Mouse (Mus musculus): ENCODE data around the gene Stab1. TPM values are rescaled to one million over a fixed set of nuclear protein-coding genes. Genes with fewer than 3 reads are reported as not detected.

Stab1 gene
- 18.0 and 23.7 TPM in 2 replicates for polyA plus RNA-seq (2016; fragmentation: Nextera tagmentation; extraction: Ambion mirVana)

DNA sequence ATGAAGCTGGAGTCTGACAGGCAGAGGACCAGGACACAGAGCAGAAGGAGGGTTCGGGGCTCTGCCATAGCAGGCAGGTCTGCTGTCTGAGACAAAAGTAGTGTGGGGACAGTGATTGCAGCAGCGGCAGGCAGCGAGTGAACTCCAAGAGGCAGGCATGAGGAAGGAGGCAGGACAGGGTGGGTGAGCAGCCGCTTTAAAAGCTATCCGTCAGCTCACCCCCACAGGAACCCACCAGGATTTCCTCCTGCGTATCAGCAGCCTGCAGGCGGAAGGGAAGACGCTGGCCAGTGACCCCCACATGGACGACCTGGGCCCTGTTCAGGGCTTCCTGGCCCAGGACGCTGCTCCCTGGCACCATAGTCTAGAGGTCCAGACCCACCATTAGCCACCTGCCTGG, at the start of gene Stab1:
Gene Stab1, minus strand, starts transcription at position 217 of the 400 bp plus-strand sequence.
- WGBS = 68% methylated on average over 10 of the region's 10 CpGs
- DNase-seq (ENCODE audit: low spot score) = no peak
- no peaks in the 10 kb centered on the region for H3K9me3 ChIP-seq (replicated peaks)
- no peaks in the 10 kb centered on the region for H3K27me3 ChIP-seq (ENCODE audit: low read depth, poor library complexity, severe bottlenecking)
- peaks cover 40% of the 10 kb centered on the region for H3K36me3 ChIP-seq
- H3K27ac ChIP-seq (replicated peaks) = peak within 1 kb of the TSS; percentile 1; the same call in 1 of the 2 replicates
- H3K4me1 ChIP-seq = peaks cover 24% of the 10 kb centered on the region
- peak within 1 kb of the TSS; percentile 20 for H3K4me3 ChIP-seq

DNA sequence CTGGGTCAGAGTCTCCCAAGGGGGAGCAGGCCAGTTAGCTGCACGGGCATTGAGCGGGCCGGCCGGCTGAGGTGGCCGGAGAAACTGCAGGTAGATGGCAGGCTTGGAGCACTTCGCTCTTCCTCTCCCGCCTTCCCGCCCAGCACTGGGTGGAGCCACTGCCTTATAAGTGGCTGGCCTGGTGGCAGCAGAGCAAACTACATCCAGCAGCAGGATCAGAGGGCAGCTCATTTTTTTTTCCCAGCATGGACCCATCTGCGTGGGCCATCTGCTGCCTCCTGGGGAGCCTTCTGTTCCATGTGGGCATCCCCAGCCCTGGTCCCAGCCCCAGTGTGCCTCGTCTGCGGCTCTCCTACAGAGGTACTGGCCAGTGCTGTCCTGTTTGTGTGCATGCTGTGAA, 49.2 kb upstream of the Stab1 start, which contains the start of gene Sema3g:
Gene Sema3g, plus strand, starts transcription at position 195 of the 400 bp plus-strand sequence.
- WGBS = 13% methylated on average over 11 of the region's 11 CpGs
- H3K36me3 ChIP-seq = no peaks in the 10 kb centered on the region
- H3K4me1 ChIP-seq = peaks cover 39% of the 10 kb centered on the region
- peak within 1 kb of the TSS; percentile 58 for H3K27ac ChIP-seq (replicated peaks)
- H3K9me3 ChIP-seq (replicated peaks) = no peaks in the 10 kb centered on the region
- no peak within 1 kb of the TSS for H3K4me3 ChIP-seq
- H3K27me3 ChIP-seq (ENCODE audit: low read depth, poor library complexity, severe bottlenecking) = peaks cover 10% of the 10 kb centered on the region; the same call in 1 of the 2 replicates
- peak; percentile 58 for DNase-seq (ENCODE audit: low spot score)

DNA sequence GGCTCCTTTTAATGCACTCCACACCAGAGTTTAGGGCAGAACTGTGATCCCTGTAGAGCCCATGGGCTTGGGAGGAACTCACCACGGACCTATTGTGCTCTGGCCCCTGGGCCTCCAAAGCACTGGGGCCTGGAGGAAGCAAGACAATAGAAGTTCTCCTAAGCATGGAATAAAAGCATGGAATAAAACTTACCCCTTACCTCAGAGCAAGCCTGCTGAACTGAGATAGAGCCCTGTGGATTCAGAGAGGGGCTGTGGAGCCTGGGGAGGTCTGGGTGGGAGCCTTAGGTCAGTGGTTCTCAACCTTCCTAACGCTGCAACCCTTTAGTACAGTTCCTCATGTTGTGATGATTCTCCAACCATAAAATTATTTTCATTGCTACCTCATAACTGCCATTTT, 48.4 kb upstream of the Stab1 start, which contains the start of gene Nisch:
Gene Nisch, minus strand, starts transcription at position 101 of the 400 bp plus-strand sequence.
- peak within 1 kb of the TSS; percentile 58 for H3K27ac ChIP-seq (replicated peaks)
- H3K27me3 ChIP-seq (ENCODE audit: low read depth, poor library complexity, severe bottlenecking) = peaks cover 10% of the 10 kb centered on the region; the same call in 1 of the 2 replicates
- WGBS = 69% methylated on average over 2 of the region's 2 CpGs
- peaks cover 41% of the 10 kb centered on the region for H3K4me1 ChIP-seq
- no peak within 1 kb of the TSS for H3K4me3 ChIP-seq
- no peaks in the 10 kb centered on the region for H3K9me3 ChIP-seq (replicated peaks)
- DNase-seq (ENCODE audit: low spot score) = no peak
- no peaks in the 10 kb centered on the region for H3K36me3 ChIP-seq

DNA sequence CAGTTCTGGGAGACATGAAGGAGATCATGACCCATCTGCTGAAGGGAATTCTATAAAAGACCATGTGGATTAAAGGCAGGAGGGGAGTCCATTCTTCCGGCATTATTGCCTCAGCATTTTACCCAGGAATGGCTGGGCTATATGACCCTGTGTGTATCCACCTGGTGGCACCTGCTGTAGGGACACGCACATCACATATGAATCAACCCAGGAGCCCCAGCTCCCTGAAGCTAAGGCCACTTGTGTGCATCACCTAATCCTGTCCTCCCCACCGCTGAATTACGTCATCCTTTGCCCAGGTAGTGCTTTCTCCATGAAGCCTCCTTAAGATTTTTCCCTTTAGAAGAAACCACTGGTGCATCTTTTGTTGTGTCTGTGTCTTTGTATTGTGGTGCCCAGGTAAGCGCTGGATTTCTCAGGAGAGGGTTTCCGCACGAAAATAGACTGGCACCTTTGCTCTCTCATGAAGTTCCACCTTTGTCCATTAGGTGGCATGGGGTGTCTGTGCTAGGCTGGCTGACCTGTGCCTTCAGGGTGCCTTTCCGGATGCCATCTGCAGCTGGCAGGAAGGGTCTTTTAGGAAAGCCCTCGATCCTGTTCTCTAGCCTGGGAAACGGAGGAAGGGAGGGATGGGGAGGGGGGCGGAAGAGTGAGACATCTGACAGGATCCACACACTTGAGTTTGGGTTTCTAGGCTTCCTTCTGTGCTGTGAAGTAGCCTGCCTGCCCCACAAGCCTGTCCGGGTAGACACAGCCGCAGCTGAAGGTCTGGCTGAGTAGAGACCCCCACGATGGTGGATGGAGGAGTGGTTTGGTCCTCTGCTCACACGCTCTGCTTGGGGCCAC, 46.9 kb upstream of the Stab1 start:
- no peak overlapping the region for H3K4me3 ChIP-seq
- peaks cover 32% of the 10 kb centered on the region for H3K4me1 ChIP-seq
- DNase-seq (ENCODE audit: low spot score) = peak; percentile 59
- 36% methylated on average over 15 of the region's 15 CpGs for WGBS
- no peaks in the 10 kb centered on the region for H3K36me3 ChIP-seq
- peaks cover 10% of the 10 kb centered on the region; the same call in 1 of the 2 replicates for H3K27me3 ChIP-seq (ENCODE audit: low read depth, poor library complexity, severe bottlenecking)
- H3K27ac ChIP-seq (replicated peaks) = peak overlapping the region; percentile 52
- H3K9me3 ChIP-seq (replicated peaks) = no peaks in the 10 kb centered on the region

DNA sequence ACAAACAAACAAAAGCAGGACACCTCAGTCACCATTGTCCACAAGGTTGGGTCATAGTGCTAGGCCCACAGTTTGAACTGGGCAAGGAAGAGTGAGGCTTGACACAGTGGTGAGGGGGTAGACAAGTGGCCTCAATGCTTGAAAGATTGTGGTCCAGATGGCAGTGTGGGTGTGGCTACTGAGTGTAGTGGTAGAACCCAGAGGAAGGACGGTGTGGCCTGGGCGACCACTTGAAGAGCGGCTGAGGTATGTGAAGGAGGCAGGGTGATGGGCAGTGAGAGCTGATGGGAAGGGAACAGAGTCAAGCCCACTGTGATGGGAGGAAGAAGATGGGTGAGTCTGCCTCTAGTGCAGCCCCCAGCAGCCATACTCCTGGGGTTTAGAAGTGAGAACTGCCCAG, 46.2 kb upstream of the Stab1 start:
- H3K27me3 ChIP-seq (ENCODE audit: low read depth, poor library complexity, severe bottlenecking) = peaks cover 10% of the 10 kb centered on the region; the same call in 1 of the 2 replicates
- WGBS = 80% methylated on average over 3 of the region's 3 CpGs
- H3K9me3 ChIP-seq (replicated peaks) = no peaks in the 10 kb centered on the region
- no peak overlapping the region for H3K4me3 ChIP-seq
- no peak overlapping the region for H3K27ac ChIP-seq (replicated peaks)
- no peak for DNase-seq (ENCODE audit: low spot score)
- peaks cover 32% of the 10 kb centered on the region for H3K4me1 ChIP-seq
- no peaks in the 10 kb centered on the region for H3K36me3 ChIP-seq

DNA sequence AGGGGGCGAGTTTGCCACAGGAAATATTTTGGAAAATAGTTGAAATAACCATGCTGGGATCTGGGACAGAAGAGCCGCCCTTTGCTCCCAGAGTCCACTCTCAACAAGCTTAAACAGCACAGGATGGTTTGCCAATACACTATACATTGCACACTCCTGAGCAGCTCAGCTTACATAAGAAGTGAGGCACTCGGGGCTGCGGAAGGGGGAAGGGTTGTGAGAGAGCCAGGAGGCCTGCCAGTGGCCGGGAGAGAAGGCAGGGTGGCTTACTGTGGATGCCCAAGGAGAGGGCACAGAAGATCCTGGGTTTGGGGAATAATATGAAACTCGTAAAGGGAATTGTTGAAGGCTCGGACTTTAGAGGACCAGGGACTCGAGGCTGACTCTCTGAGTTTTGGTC, 45.4 kb upstream of the Stab1 start:
- no peak overlapping the region for H3K27ac ChIP-seq (replicated peaks)
- no peak for DNase-seq (ENCODE audit: low spot score)
- H3K36me3 ChIP-seq = no peaks in the 10 kb centered on the region
- peaks cover 29% of the 10 kb centered on the region for H3K4me1 ChIP-seq
- no peaks in the 10 kb centered on the region for H3K9me3 ChIP-seq (replicated peaks)
- 81% methylated on average over 8 of the region's 8 CpGs for WGBS
- H3K27me3 ChIP-seq (ENCODE audit: low read depth, poor library complexity, severe bottlenecking) = peaks cover 10% of the 10 kb centered on the region; the same call in 1 of the 2 replicates
- no peak overlapping the region for H3K4me3 ChIP-seq

DNA sequence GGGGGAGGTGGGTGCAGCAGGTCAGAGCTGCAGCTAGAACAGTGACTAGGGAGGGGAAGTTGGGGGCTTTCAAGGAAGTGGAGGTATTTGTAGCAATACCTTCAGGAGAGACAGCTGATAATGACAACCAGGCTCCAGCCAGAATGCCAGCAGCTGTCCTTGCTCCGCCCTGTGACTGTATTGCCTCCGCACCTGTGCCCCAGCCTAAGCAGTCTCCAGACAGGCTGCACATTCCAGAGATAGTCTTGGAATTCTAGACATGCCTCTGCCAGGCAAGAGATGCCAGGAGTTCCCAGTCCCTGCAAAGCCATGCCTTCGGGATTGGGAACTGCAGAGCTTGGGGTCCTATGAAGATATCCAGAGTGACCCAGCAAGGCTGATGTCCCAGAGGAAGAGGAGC, 44.1 kb upstream of the Stab1 start:
- peaks cover 22% of the 10 kb centered on the region for H3K4me1 ChIP-seq
- H3K27me3 ChIP-seq (ENCODE audit: low read depth, poor library complexity, severe bottlenecking) = peaks cover 10% of the 10 kb centered on the region; the same call in 1 of the 2 replicates
- H3K9me3 ChIP-seq (replicated peaks) = no peaks in the 10 kb centered on the region
- 89% methylated on average over 3 of the region's 3 CpGs for WGBS
- DNase-seq (ENCODE audit: low spot score) = no peak
- no peak overlapping the region for H3K4me3 ChIP-seq
- H3K27ac ChIP-seq (replicated peaks) = no peak overlapping the region
- no peaks in the 10 kb centered on the region for H3K36me3 ChIP-seq

DNA sequence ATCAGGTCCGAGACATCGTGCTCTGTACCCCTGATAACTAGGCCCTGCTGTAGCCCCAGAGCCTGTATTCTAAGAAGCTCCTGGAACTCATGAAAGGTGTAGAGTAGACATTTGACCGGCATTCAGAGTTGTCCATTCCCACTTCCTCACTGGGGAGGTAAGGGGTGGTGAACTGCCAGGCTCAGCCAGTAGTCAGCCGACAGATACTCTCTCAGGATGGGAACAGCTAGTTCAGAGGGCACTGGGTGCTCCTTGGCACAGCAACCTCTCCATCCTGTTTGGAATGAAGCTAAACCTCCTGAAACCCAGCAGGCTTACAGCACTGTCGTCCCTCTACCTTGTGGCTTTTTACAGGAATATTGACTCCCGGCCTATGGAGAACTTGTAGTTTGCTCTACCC, 43.4 kb upstream of the Stab1 start:
- H3K36me3 ChIP-seq = no peaks in the 10 kb centered on the region
- peaks cover 20% of the 10 kb centered on the region for H3K4me1 ChIP-seq
- peaks cover 10% of the 10 kb centered on the region; the same call in 1 of the 2 replicates for H3K27me3 ChIP-seq (ENCODE audit: low read depth, poor library complexity, severe bottlenecking)
- H3K4me3 ChIP-seq = no peak overlapping the region
- no peak overlapping the region for H3K27ac ChIP-seq (replicated peaks)
- DNase-seq (ENCODE audit: low spot score) = no peak
- 89% methylated on average over 6 of the region's 6 CpGs for WGBS
- H3K9me3 ChIP-seq (replicated peaks) = no peaks in the 10 kb centered on the region

DNA sequence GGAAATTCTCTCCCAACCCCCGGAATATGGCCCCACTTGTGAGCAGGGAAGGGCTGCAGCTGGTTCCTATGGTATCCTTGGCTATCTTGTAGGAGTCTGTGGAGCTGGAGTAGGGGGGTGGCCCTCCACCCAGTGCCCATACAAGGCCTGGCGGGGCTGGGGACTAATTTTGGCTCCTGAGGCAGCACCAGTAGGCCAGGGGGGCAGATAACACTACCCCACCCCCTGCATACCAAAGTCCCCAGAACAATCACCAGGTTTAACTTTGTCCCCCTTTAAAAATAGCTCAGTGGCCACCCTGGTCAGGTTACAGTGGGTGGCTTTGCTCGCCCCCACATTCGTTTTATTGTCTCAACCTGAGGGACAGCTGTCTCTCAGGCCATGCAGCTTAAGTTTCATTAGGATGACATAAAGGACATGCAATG, 40.7 kb upstream of the Stab1 start:
- H3K4me1 ChIP-seq = peaks cover 26% of the 10 kb centered on the region
- H3K9me3 ChIP-seq (replicated peaks) = no peaks in the 10 kb centered on the region
- H3K4me3 ChIP-seq = no peak overlapping the region
- peaks cover 7% of the 10 kb centered on the region for H3K36me3 ChIP-seq
- no peak overlapping the region for H3K27ac ChIP-seq (replicated peaks)
- WGBS = 86% methylated on average over 4 of the region's 4 CpGs
- H3K27me3 ChIP-seq (ENCODE audit: low read depth, poor library complexity, severe bottlenecking) = 0 out of 2 replicates have a peak, but pooled peaks cover 4% of the 10 kb centered on the region
- DNase-seq (ENCODE audit: low spot score) = no peak

DNA sequence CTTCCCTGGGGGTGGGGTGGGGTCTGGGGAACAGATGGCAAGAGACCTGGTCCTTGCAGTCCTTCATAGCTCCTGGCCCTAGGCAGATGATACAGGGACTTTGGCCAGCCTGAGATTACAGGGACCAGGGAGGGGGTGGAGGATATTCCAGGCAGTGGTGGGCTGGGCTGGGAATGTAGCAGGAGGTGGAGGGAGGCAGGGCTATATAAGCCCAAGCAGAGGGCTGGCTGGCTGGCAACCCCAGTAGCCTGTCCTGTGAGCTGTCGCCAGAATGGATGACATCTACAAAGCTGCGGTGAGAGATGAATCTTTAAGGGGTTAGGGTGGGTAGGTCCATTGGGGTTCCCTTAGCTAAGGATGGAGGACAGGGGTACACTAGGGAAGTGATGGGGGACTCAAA, 39.6 kb upstream of the Stab1 start, which contains the start of gene Tnnc1:
Gene Tnnc1, plus strand, starts transcription at position 229 of the 400 bp plus-strand sequence.
- Histone ChIP-seq H3K27me3 (ENCODE audit: low read depth, poor library complexity, severe bottlenecking) (no peaks in the 10 kb centered on the region), H3K4me3 (peak within 1 kb of the TSS; percentile 88), H3K9me3 (replicated peaks) (no peaks in the 10 kb centered on the region), H3K27ac (replicated peaks) (peak within 1 kb of the TSS; percentile 99), H3K4me1 (peaks cover 29% of the 10 kb centered on the region), H3K36me3 (peaks cover 18% of the 10 kb centered on the region)
- DNase-seq (ENCODE audit: low spot score) = no peak
- WGBS = 84% methylated on average over 2 of the region's 2 CpGs

DNA sequence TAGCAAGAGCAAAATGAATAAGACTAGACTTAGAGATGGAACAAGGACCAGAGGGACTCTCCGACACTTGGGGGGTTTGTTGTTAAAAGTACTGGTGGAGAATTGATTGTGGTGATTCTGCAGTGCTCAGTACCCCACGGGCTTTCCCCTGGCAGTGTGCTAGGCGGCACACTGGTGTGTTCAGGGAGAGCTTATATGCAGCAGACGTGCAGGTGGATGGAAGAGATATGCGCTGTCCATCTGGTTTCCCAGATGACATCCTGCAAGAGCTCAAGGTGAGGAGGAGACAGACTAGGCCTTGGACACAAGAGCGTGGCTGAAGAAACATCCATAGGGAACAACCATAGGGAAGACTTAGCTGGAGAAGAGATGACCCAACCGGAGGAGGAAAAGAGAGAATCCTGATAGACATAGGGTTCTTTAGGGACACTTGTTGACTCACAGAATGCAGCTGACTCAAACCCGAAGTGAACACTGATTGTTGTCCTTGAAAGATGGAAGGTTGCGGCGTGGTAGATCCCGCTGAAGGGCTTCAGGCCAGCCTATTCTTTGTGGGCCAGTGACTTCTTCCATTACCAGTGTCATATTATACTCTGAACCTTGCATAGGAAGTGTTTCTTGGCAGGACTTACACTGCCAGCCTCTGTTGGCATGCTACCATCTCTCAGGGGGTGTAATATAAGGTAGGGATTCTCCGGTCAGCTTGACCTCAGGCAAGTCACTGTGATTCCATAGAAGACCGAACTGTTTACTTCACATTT, 38.8 kb upstream of the Stab1 start:
- H3K27ac ChIP-seq (replicated peaks) = peak overlapping the region; percentile 99
- 81% methylated on average over 13 of the region's 13 CpGs for WGBS
- H3K36me3 ChIP-seq = peaks cover 26% of the 10 kb centered on the region
- no peaks in the 10 kb centered on the region for H3K9me3 ChIP-seq (replicated peaks)
- H3K4me1 ChIP-seq = peaks cover 27% of the 10 kb centered on the region
- no peak for DNase-seq (ENCODE audit: low spot score)
- peak overlapping the region; percentile 88 for H3K4me3 ChIP-seq
- no peaks in the 10 kb centered on the region for H3K27me3 ChIP-seq (ENCODE audit: low read depth, poor library complexity, severe bottlenecking)

DNA sequence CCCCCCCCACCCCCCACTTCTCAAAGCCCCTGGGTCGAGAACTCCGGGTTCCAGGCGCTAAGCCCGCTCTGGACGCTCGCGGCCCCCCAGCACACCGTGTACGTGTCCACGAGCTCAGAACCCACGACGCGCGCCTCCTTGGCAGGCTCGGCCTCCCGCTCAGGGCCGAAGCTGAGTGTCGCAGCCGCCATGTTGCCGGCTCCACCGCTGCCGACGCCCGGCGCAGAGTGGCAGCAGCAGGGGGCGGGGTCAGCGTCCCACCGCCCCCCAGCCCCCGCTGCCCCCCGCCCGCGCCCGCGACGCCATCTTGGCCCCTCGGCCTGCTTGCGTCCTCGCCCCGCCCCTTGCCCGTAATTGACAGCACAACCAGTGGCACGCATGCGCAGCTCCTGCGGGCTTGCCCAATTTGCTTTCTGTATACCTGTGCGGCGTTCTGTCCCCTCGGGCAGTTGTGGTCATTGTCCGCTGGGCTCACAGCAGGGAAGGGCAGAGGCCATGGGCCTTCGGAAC, 38.1 kb upstream of the Stab1 start:
- under 1% methylated on average over 48 of the region's 48 CpGs for WGBS
- Histone ChIP-seq H3K27me3 (ENCODE audit: low read depth, poor library complexity, severe bottlenecking) (no peaks in the 10 kb centered on the region), H3K9me3 (replicated peaks) (no peaks in the 10 kb centered on the region), H3K36me3 (peaks cover 34% of the 10 kb centered on the region), H3K4me1 (peaks cover 27% of the 10 kb centered on the region), H3K4me3 (peak overlapping the region; percentile 88), H3K27ac (replicated peaks) (peak overlapping the region; percentile 99)
- peak; percentile 95 for DNase-seq (ENCODE audit: low spot score)
